Mouse (Mus musculus): ENCODE data around the gene Hook2. TPM values are rescaled to one million over a fixed set of nuclear protein-coding genes. Genes with fewer than 3 reads are reported as not detected.
A peak's percentile ranks its signal among the peaks of the same experiment; 100 is the strongest.

The Hook2 gene
- polyA plus RNA-seq, 1 experiment from 2014 or later: 11.8 TPM

DNA sequence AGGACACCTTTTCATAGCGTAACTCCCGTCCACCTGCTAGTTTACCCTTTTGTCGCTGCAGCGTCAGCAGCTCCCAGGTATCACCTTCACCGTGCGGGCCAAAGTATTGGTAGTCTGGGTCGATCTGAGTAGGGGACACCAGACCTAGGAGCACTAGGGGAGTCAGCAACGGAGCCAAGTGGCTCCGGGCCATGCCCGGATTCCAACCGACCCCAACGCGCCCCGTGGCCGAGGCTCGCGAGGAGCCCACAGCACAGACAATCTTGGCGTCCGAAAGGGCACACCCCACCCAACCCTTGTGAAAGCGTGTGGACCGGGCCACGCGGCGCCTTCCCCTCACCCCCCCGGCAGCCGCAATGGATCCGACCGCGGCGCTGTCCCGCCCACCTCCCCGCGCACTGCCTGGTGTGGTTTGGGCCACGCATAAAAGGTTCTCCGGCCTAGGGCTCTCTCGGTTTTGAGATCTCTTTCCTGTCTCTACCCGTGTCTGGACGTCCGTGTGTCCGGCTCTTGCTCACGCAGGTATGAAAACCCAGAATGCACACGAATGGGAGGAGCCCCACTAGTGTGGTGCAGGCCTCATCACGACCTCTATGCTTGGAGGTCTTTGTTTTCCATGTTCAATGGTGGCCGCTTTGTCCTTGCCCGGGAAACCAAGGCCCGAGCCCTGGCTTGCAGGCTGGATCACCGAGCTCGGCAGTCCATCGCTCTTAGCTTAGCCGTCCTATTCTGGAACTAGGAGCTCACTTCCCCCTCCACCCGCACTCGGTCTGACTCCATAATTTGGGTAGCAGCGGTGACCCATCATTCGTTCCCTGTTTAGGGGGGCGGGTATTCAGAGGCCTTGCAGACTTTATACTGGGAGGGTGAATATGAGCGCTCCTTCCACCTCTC lies 20.9 kb upstream of the Hook2 start, which contains the start of the genes Gm49661, Prdx2 and Rnaseh2a:
TSS of gene Gm49661 (minus strand) at position 193 of the 894 bp plus-strand sequence.
TSS of gene Prdx2 (plus strand) at position 347 of the 894 bp plus-strand sequence.
TSS of gene Rnaseh2a (minus strand) at position 527 of the 894 bp plus-strand sequence.
- Histone ChIP-seq H3K4me2 (peak within 1 kb of the TSS; percentile 85), H3K36me3 (ENCODE audit: control insufficient read depth, insufficient read depth, low read length) (0 out of 2 replicates have a peak, but pooled peaks cover 3% of the 10 kb centered on the region), H3K27ac (ENCODE audit: low read depth, low read length) (peak within 1 kb of the TSS; percentile 57), H3K27me3 (ENCODE audit: control insufficient read depth, insufficient read depth, low read length) (no peaks in the 10 kb centered on the region), H3K4me1 (ENCODE audit: control insufficient read depth, insufficient read depth, low read length) (peaks cover 24% of the 10 kb centered on the region), H3K9me3 (ENCODE audit: control insufficient read depth, low read length) (no peaks in the 10 kb centered on the region), H3K9ac (ENCODE audit: low read length) (peak within 1 kb of the TSS; percentile 99), H3K4me3 (ENCODE audit: low read depth, low read length) (peak within 1 kb of the TSS; percentile 71)
- WGBS: under 1% methylated on average over 56 of the region's 56 CpGs
- ATAC-seq (ENCODE audit: low FRiP score) (peak; percentile 75), DNase-seq (ENCODE audit: low spot score, missing footprints) (peak; percentile 99)

DNA sequence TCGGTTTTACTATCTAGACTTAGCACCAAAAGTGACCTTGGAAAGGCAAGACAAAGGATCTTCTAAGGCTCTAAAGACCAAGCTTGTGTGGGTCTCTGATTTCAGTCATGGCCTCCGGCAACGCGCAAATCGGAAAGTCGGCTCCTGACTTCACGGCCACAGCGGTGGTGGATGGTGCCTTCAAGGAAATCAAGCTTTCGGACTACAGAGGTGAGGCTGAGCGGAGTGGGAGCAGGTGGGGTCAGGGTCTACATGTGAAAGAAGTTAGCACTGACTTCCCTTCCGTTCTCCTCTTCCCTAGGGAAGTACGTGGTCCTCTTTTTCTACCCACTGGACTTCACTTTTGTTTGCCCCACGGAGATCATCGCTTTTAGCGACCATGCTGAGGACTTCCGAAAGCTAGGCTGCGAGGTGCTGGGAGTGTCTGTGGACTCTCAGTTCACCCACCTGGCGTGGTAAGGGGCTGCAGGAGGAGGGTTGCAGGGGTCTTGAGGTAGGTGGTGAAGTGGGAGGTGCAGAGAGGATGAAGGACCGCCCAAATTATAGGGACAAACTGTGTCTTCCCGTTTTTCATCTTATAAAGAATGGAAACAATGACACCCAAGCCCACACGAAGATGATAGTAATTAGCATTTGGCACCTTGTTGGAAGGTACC lies 20.1 kb upstream of the Hook2 start:
- 11% methylated on average over 21 of the region's 21 CpGs for WGBS
- peak overlapping the region; percentile 99 for H3K9ac ChIP-seq (ENCODE audit: low read length)
- peaks cover 20% of the 10 kb centered on the region for H3K4me1 ChIP-seq (ENCODE audit: control insufficient read depth, insufficient read depth, low read length)
- no peaks in the 10 kb centered on the region for H3K27me3 ChIP-seq (ENCODE audit: control insufficient read depth, insufficient read depth, low read length)
- ATAC-seq (ENCODE audit: low FRiP score) (no peak), DNase-seq (ENCODE audit: low spot score, missing footprints) (no peak)
- H3K4me3 ChIP-seq (ENCODE audit: low read depth, low read length): peak overlapping the region; percentile 71
- H3K27ac ChIP-seq (ENCODE audit: low read depth, low read length): peak overlapping the region; percentile 57
- no peaks in the 10 kb centered on the region for H3K9me3 ChIP-seq (ENCODE audit: control insufficient read depth, low read length)
- H3K36me3 ChIP-seq (ENCODE audit: control insufficient read depth, insufficient read depth, low read length): 0 out of 2 replicates have a peak, but pooled peaks cover 3% of the 10 kb centered on the region
- H3K4me2 ChIP-seq: peak overlapping the region; percentile 85

DNA sequence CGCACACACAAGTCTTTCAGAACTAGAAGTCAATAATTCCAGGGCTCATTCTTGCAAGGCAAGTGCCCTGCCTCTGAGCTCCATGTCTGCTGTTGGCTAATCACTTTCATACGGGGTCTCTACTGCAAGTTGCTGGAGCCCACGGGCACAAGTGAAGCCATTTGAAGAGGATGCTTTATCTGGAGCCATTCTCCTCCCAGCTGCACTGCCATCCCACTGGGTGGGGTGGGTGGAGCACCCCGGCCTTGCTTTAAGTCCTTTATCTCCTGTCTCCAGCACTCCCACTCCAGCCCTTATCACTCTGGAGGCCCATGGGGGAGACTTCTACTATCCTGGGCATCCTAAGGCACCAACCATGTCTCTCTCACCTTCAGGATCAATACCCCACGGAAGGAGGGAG lies 19.5 kb upstream of the Hook2 start:
- H3K9me3 ChIP-seq (ENCODE audit: control insufficient read depth, low read length): no peaks in the 10 kb centered on the region
- WGBS: 72% methylated on average over 5 of the region's 5 CpGs
- no peak for ATAC-seq (ENCODE audit: low FRiP score)
- no peak for DNase-seq (ENCODE audit: low spot score, missing footprints)
- peak overlapping the region; percentile 99 for H3K9ac ChIP-seq (ENCODE audit: low read length)
- H3K27me3 ChIP-seq (ENCODE audit: control insufficient read depth, insufficient read depth, low read length): no peaks in the 10 kb centered on the region
- H3K4me1 ChIP-seq (ENCODE audit: control insufficient read depth, insufficient read depth, low read length): peaks cover 18% of the 10 kb centered on the region
- no peak overlapping the region for H3K27ac ChIP-seq (ENCODE audit: low read depth, low read length)
- peak overlapping the region; percentile 71 for H3K4me3 ChIP-seq (ENCODE audit: low read depth, low read length)
- H3K36me3 ChIP-seq (ENCODE audit: control insufficient read depth, insufficient read depth, low read length): 0 out of 2 replicates have a peak, but pooled peaks cover 3% of the 10 kb centered on the region
- H3K4me2 ChIP-seq: peak overlapping the region; percentile 85

DNA sequence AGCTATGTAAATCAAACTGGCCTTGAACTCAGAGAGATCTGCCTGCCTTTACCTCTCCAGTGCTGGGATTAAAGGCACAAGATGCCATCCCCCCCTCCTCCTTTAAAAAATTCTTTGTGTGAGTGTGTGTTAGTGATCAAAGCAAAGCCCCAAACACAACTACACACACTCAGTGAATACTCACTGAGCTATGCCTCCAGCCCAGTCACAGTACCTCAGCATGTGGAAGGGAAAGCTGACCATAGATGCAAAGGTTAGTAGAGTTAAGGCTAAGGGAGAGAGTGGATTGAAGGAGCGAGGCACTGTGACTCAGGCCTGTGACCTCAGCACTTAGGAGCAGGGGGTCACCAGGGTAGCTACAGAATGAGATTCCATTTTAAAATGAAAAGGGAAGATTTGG lies 17.3 kb upstream of the Hook2 start:
- no peaks in the 10 kb centered on the region for H3K9me3 ChIP-seq (ENCODE audit: control insufficient read depth, low read length)
- peaks cover 15% of the 10 kb centered on the region for H3K27me3 ChIP-seq (ENCODE audit: control insufficient read depth, insufficient read depth, low read length)
- WGBS: 83% methylated on average over 1 of the region's 1 CpGs
- H3K27ac ChIP-seq (ENCODE audit: low read depth, low read length): no peak overlapping the region
- H3K9ac ChIP-seq (ENCODE audit: low read length): no peak overlapping the region
- peaks cover 38% of the 10 kb centered on the region for H3K4me1 ChIP-seq (ENCODE audit: control insufficient read depth, insufficient read depth, low read length)
- DNase-seq (ENCODE audit: low spot score, missing footprints) (no peak), ATAC-seq (ENCODE audit: low FRiP score) (no peak)
- H3K4me3 ChIP-seq (ENCODE audit: low read depth, low read length): no peak overlapping the region
- H3K36me3 ChIP-seq (ENCODE audit: control insufficient read depth, insufficient read depth, low read length): 0 out of 2 replicates have a peak, but pooled peaks cover 3% of the 10 kb centered on the region
- H3K4me2 ChIP-seq: no peak overlapping the region

DNA sequence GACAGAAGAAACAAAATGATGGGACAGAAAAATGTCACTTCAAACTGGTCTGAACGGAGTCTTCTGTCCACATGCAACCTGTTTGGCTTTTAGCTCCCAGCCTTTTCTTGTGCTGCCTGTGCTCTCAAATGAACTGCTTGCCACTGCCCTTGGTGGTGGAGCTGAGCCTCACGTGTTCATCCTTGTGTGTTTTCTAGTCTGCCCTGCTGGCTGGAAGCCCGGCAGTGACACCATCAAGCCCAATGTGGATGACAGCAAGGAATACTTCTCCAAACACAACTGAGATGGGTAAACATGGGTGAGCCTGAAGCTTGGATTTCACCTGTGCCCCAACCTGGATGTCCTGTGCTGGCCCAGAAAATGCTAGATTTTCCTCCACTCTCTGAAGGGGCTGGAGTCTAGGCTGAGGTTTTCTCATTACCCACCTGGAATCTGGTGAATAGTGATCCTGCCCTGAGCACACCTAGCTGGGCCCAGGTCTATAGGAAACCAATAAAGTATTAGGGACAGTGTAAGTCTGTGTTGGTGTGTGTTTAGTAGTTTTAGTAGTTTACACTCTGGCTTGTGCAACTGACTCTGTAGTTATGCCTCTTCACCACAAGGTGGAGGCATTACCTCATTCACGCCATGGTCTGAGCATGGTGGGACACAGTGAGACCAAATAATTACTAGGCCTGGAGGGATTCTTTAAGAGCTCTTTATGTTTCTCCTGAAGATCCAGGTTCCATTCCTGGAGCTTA lies 16.4 kb upstream of the Hook2 start:
- WGBS: 61% methylated on average over 4 of the region's 4 CpGs
- Histone ChIP-seq H3K9me3 (ENCODE audit: control insufficient read depth, low read length) (no peaks in the 10 kb centered on the region), H3K4me3 (ENCODE audit: low read depth, low read length) (no peak overlapping the region), H3K4me1 (ENCODE audit: control insufficient read depth, insufficient read depth, low read length) (peaks cover 41% of the 10 kb centered on the region), H3K27ac (ENCODE audit: low read depth, low read length) (no peak overlapping the region), H3K4me2 (no peak overlapping the region), H3K27me3 (ENCODE audit: control insufficient read depth, insufficient read depth, low read length) (peaks cover 24% of the 10 kb centered on the region), H3K36me3 (ENCODE audit: control insufficient read depth, insufficient read depth, low read length) (0 out of 2 replicates have a peak, but pooled peaks cover 3% of the 10 kb centered on the region), H3K9ac (ENCODE audit: low read length) (no peak overlapping the region)
- ATAC-seq (ENCODE audit: low FRiP score) (no peak), DNase-seq (ENCODE audit: low spot score, missing footprints) (peak; percentile 89)

DNA sequence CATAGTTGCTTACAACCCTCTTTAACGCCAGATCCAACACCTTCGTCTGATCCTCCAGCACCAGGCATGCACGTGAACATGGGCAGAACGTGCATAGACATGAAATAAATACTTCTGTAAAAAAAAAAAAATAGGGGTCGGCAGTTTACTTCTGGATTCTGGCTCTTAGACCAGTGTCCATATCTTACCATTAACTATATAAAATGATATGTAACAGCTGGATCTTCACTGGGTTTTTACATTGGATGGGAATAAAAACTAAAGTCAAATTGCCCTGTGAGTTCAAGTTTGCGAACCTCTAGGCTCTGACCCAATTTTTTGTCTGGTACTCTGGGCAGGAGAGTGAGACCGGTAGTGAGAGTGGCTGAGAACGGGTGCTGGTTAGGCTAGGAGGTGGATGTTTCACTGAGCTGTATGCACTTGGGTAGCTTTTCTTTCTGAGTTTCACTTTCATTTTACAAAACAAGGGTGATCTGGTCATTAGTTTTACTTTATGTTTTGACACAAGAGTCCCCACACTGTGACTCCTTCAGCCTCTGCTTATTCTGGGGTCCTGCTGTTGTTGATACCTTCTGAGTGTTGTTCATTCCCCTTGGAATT lies 15.8 kb upstream of the Hook2 start:
- no peaks in the 10 kb centered on the region for H3K9me3 ChIP-seq (ENCODE audit: control insufficient read depth, low read length)
- H3K36me3 ChIP-seq (ENCODE audit: control insufficient read depth, insufficient read depth, low read length): 0 out of 2 replicates have a peak, but pooled peaks cover 3% of the 10 kb centered on the region
- H3K4me2 ChIP-seq: no peak overlapping the region
- WGBS: 81% methylated on average over 8 of the region's 8 CpGs
- H3K27ac ChIP-seq (ENCODE audit: low read depth, low read length): no peak overlapping the region
- H3K9ac ChIP-seq (ENCODE audit: low read length): no peak overlapping the region
- peaks cover 30% of the 10 kb centered on the region for H3K27me3 ChIP-seq (ENCODE audit: control insufficient read depth, insufficient read depth, low read length)
- no peak for DNase-seq (ENCODE audit: low spot score, missing footprints)
- H3K4me1 ChIP-seq (ENCODE audit: control insufficient read depth, insufficient read depth, low read length): peaks cover 45% of the 10 kb centered on the region
- no peak for ATAC-seq (ENCODE audit: low FRiP score)
- no peak overlapping the region for H3K4me3 ChIP-seq (ENCODE audit: low read depth, low read length)

DNA sequence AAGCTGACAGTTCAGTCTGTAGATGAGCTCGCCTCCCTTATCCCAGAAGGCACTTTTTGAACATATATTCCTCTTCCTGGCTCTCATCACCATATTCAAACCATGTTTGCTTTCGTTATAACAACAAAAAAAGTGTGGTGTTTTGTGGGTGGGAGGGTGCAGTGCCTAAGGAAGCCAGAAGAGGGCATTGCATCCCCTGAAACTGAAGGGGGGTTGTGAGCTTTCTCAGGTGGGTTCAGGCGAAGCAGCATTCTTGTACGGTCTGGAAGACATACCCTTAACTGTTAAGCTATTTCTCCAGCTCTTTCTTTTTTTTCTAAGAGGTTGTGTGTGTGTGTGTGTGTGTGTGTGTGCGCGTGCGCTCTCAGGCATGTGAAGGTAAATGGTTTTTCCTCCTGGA lies 15.0 kb upstream of the Hook2 start:
- H3K27me3 ChIP-seq (ENCODE audit: control insufficient read depth, insufficient read depth, low read length): peaks cover 35% of the 10 kb centered on the region
- no peak overlapping the region for H3K27ac ChIP-seq (ENCODE audit: low read depth, low read length)
- no peaks in the 10 kb centered on the region for H3K9me3 ChIP-seq (ENCODE audit: control insufficient read depth, low read length)
- DNase-seq (ENCODE audit: low spot score, missing footprints) (peak; percentile 93), ATAC-seq (ENCODE audit: low FRiP score) (no peak)
- H3K4me3 ChIP-seq (ENCODE audit: low read depth, low read length): no peak overlapping the region
- H3K9ac ChIP-seq (ENCODE audit: low read length): no peak overlapping the region
- H3K4me2 ChIP-seq: no peak overlapping the region; the same call in 1 of the 2 replicates
- 34% methylated on average over 7 of the region's 7 CpGs for WGBS
- 0 out of 2 replicates have a peak, but pooled peaks cover 3% of the 10 kb centered on the region for H3K36me3 ChIP-seq (ENCODE audit: control insufficient read depth, insufficient read depth, low read length)
- H3K4me1 ChIP-seq (ENCODE audit: control insufficient read depth, insufficient read depth, low read length): peaks cover 48% of the 10 kb centered on the region

DNA sequence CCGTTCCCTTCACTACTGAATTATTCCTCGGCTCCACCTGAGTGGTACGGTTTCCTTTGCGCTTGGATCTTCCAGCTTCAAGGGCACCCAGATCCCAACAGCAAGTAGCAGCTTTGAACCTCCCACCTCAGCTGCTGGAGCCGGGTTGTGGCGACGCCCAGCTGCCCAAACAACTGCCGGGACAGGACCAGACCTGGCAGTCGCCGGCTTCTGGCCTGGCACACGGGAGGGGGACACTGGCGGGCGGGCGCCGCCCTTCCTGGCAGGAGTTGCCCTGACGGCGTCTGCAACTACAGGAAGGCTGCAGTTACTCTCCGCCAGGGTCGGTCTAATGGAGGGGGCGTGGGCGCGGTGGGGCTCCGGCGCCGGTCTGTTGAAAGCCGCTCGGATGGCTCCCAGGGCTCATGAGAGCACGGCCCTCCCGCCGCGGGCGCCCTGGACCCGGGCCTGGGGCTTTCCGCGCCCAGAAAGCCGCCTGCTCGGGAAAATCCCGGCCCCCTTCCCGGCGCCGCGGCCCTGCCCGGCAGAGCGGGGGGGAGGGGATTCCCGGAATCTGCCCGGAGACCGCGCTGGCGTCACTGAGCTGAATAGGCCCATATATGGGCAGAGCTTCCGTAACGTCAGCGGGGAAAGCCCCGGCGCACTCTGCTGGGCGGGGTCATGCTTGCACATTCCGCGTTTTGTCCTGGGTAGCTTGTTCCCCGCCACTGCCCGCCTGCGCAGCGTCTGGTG lies 14.2 kb upstream of the Hook2 start:
- Histone ChIP-seq H3K27me3 (ENCODE audit: control insufficient read depth, insufficient read depth, low read length) (peaks cover 36% of the 10 kb centered on the region), H3K9ac (ENCODE audit: low read length) (peak overlapping the region; percentile 36), H3K4me3 (ENCODE audit: low read depth, low read length) (peak overlapping the region; percentile 33), H3K4me2 (peak overlapping the region; percentile 68), H3K4me1 (ENCODE audit: control insufficient read depth, insufficient read depth, low read length) (peaks cover 43% of the 10 kb centered on the region), H3K36me3 (ENCODE audit: control insufficient read depth, insufficient read depth, low read length) (0 out of 2 replicates have a peak, but pooled peaks cover 3% of the 10 kb centered on the region), H3K27ac (ENCODE audit: low read depth, low read length) (no peak overlapping the region), H3K9me3 (ENCODE audit: control insufficient read depth, low read length) (no peaks in the 10 kb centered on the region)
- ATAC-seq (ENCODE audit: low FRiP score): peak; percentile 89
- DNase-seq (ENCODE audit: low spot score, missing footprints): peak; percentile 99
- WGBS: 1% methylated on average over 59 of the region's 61 CpGs

Measured in midbrain, embryonic 11.5 days (tissue).